Mouse (Mus musculus): Measurements from ENCODE around the gene Slc25a26.

GRCm38 (mm10) chr6:94584147-94584695 lies 84.1 kb downstream of the Slc25a26 start:
- TF ChIP-seq CEBPB (IDR thresholded peaks at IDR 0.05; ENCODE audit: low read depth) (no peak), CTCF (IDR thresholded peaks at IDR 0.05; ENCODE audit: control insufficient read depth, insufficient read depth, insufficient read length) (no peak), MYOD1 (IDR thresholded peaks at IDR 0.05; ENCODE audit: control insufficient read depth, insufficient read length, low read depth) (no peak), USF1 (IDR thresholded peaks at IDR 0.05; ENCODE audit: low read depth) (no peak), MYOG (IDR thresholded peaks at IDR 0.05; ENCODE audit: control insufficient read depth, extremely low read depth, insufficient read length) (no peak)
